Mouse (Mus musculus) ES-E14 (cell line): ENCODE measurements at regions not wholly inside any gene's neighbourhood (a gene's known extent, or its start where the extent isn't known, plus 50 kb on each side); places are given as distances from the start of the nearest gene placed in this dataset.

Experiments
- ZC3H11A ChIP-seq: IDR thresholded peaks from 2 replicates; pipeline ENCODE4 v1.6.1; 2012; ENCODE audit warnings: low read depth, mild to moderate bottlenecking, inconsistent platforms, low read length, borderline replicate concordance
- ZNF384 ChIP-seq: IDR thresholded peaks from 2 replicates; pipeline ENCODE4 v1.6.1; 2012; ENCODE audit warnings: low read depth, low read length, inconsistent platforms

DNA sequence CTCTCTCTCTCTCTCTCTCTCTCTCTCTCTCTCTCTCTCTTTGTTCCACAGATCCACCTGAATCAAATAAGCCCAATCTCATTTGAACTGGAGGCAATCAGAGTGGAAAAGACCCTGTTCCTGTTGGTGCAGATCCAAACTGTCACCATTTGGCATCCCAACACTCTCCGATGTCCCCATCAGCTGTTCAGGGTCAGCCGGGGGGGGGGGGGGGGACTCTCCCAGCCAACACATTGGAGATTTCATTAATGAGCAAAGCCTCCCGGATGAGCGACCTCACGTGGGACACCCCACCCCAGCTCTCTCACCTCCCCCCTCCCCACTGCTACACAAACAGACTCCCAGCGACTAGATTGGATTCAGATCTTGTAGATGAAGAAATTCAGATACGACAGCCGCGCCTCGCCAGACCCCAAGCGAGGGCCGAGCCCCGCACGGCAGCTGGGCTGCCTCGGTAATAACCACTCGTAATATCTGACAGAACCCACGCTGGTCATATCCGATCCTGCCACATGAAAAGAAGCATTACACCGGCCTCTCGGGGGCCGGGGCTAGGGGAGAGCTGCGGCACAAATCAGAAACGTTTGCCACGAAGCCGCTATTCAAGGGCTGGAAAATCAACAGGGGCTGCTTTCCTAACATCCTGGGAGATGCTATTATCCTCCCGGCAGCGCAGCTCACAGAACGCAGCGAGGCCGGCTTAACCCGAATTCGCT lies 164.2 kb downstream of the H2al1j start:
- no peak for TF ChIP-seq ZNF384
- TF ChIP-seq ZC3H11A, result no peak
